Mouse (Mus musculus) E14TG2a.4 (cell line): Measurements from ENCODE around the gene Gtdc1.

ENCODE experiments used
- H3K27me3 ChIP-seq: 2 replicates; pipeline ENCODE4 v1.6.1; 2014; ENCODE audit warnings: low read length, control low read depth; ENCODE audit not compliant: insufficient read depth
- H3K36me3 ChIP-seq: 2 replicates; pipeline ENCODE4 v1.6.1; 2014; ENCODE audit warnings: low read length, control low read depth; ENCODE audit not compliant: insufficient read depth
- H3K4me1 ChIP-seq: replicated peaks from 2 replicates; pipeline ENCODE4 v1.6.1; 2014; ENCODE audit warnings: low read depth, low read length, control low read depth
- H3K4me3 ChIP-seq: replicated peaks from 2 replicates; pipeline ENCODE4 v1.5.1; 2014; ENCODE audit warnings: mild to moderate bottlenecking, low read length
- H3K9me3 ChIP-seq: 2 replicates; pipeline ENCODE4 v1.6.1; 2014; ENCODE audit warnings: low read length, control low read depth
- CTCF ChIP-seq: conservative IDR thresholded peaks from 2 replicates; pipeline ENCODE4 v1.5.1; 2014; ENCODE audit warnings: low read length
- NANOG ChIP-seq: IDR thresholded peaks from 2 replicates; pipeline ENCODE4 v1.6.1; 2014; ENCODE audit warnings: borderline replicate concordance, low read length, mixed read lengths
- POU5F1 ChIP-seq: IDR thresholded peaks from 2 replicates; pipeline ENCODE4 v1.6.1; 2014; ENCODE audit warnings: low read length, borderline replicate concordance

The Gtdc1 gene

GRCm38 (mm10) chr2:44930951-44931350 lies 3.5 kb upstream of the Gtdc1 start:
- Histone ChIP-seq H3K36me3 (no peaks in the 10 kb centered on the region), H3K4me1 (peaks cover 10% of the 10 kb centered on the region; the same call in 1 of the 2 replicates), H3K27me3 (no peaks in the 10 kb centered on the region), H3K4me3 (no peak overlapping the region), H3K9me3 (peaks cover 31% of the 10 kb centered on the region)
- TF ChIP-seq NANOG, result no peak
- TF ChIP-seq CTCF, result no peak
- TF ChIP-seq POU5F1, result no peak

GRCm38 (mm10) chr2:44928631-44929030 lies 1.2 kb upstream of the Gtdc1 start:
- Histone ChIP-seq H3K27me3 (no peaks in the 10 kb centered on the region), H3K4me3 (no peak overlapping the region), H3K36me3 (no peaks in the 10 kb centered on the region), H3K4me1 (peaks cover 15% of the 10 kb centered on the region; the same call in 1 of the 2 replicates), H3K9me3 (peaks cover 11% of the 10 kb centered on the region)
- no peak for TF ChIP-seq CTCF

- Histone ChIP-seq H3K4me1 (peaks cover 15% of the 10 kb centered on the region; the same call in 1 of the 2 replicates), H3K27me3 (no peaks in the 10 kb centered on the region), H3K9me3 (no peaks in the 10 kb centered on the region), H3K36me3 (no peaks in the 10 kb centered on the region), H3K4me3 (peak overlapping the region; percentile 88)
- TF ChIP-seq CTCF (no peak), NANOG (no peak), POU5F1 (no peak)
Measured at GRCm38 (mm10) chr2:44926683-44927481, 575 bp downstream of the Gtdc1 start.

GRCm38 (mm10) chr2:44926167-44926682 lies 1.2 kb downstream of the Gtdc1 start:
- Histone ChIP-seq H3K27me3 (no peaks in the 10 kb centered on the region), H3K4me3 (peak overlapping the region; percentile 88), H3K36me3 (no peaks in the 10 kb centered on the region), H3K9me3 (no peaks in the 10 kb centered on the region), H3K4me1 (peaks cover 15% of the 10 kb centered on the region; the same call in 1 of the 2 replicates)
- no peak for TF ChIP-seq CTCF
- no peak for TF ChIP-seq NANOG
- TF ChIP-seq POU5F1, result no peak

GRCm38 (mm10) chr2:44924618-44925017 lies 2.8 kb downstream of the Gtdc1 start:
- H3K4me3 ChIP-seq, result no peak overlapping the region

GRCm38 (mm10) chr2:44923056-44923883 lies 4.2 kb downstream of the Gtdc1 start:
- Histone ChIP-seq H3K4me1 (peaks cover 15% of the 10 kb centered on the region; the same call in 1 of the 2 replicates), H3K4me3 (no peak overlapping the region), H3K36me3 (no peaks in the 10 kb centered on the region), H3K27me3 (no peaks in the 10 kb centered on the region), H3K9me3 (no peaks in the 10 kb centered on the region)
- TF ChIP-seq NANOG (no peak), CTCF (no peak), POU5F1 (no peak)

More at GRCm38 (mm10) chr2:44924618-44925017, 2.8 kb downstream of the Gtdc1 start:
- H3K27me3 ChIP-seq, result no peaks in the 10 kb centered on the region
- TF ChIP-seq NANOG (no peak), CTCF (no peak), POU5F1 (no peak)
- H3K36me3 ChIP-seq, result no peaks in the 10 kb centered on the region
- H3K9me3 ChIP-seq, result no peaks in the 10 kb centered on the region
- peaks cover 15% of the 10 kb centered on the region; the same call in 1 of the 2 replicates for H3K4me1 ChIP-seq

- no peaks in the 10 kb centered on the region for H3K9me3 ChIP-seq
- H3K36me3 ChIP-seq, result no peaks in the 10 kb centered on the region
- no peak overlapping the region for H3K4me3 ChIP-seq
- no peak for TF ChIP-seq CTCF
- TF ChIP-seq NANOG, result no peak
- TF ChIP-seq POU5F1, result no peak
- peaks cover 10% of the 10 kb centered on the region; the same call in 1 of the 2 replicates for H3K4me1 ChIP-seq
- no peaks in the 10 kb centered on the region for H3K27me3 ChIP-seq
Measured at GRCm38 (mm10) chr2:44922500-44922899, 5.0 kb downstream of the Gtdc1 start.

GRCm38 (mm10) chr2:44920471-44920870 lies 7.0 kb downstream of the Gtdc1 start:
- no peak for TF ChIP-seq POU5F1
- TF ChIP-seq NANOG, result no peak
- TF ChIP-seq CTCF, result no peak
- H3K27me3 ChIP-seq, result no peaks in the 10 kb centered on the region
- H3K36me3 ChIP-seq, result no peaks in the 10 kb centered on the region
- no peaks in the 10 kb centered on the region for H3K9me3 ChIP-seq
- H3K4me1 ChIP-seq, result 0 out of 2 replicates have a peak, but pooled peaks cover under 1% of the 10 kb centered on the region
- no peak overlapping the region for H3K4me3 ChIP-seq
